Mouse (Mus musculus) MN1 (cell line): ENCODE data around the gene Barhl1.

Experiments
- DNase-seq: peaks from one replicate; pipeline ENCODE4 v3.0.0-alpha.2; 2016; ENCODE audit warnings: low spot score

The Barhl1 gene

GRCm38 (mm10) chr2:28916513-28916865, at the start of gene Barhl1:
Gene Barhl1, minus strand, starts transcription at chr2:28916668.
- peak; percentile 24 for DNase-seq

- DNase-seq: no peak
Observed at GRCm38 (mm10) chr2:28963565-28963964, 47.1 kb upstream of the Barhl1 start.

GRCm38 (mm10) chr2:28961636-28962035, 45.2 kb upstream of the Barhl1 start:
- no peak for DNase-seq

GRCm38 (mm10) chr2:28961024-28961585, 44.6 kb upstream of the Barhl1 start:
- no peak for DNase-seq

- DNase-seq: no peak
Observed at GRCm38 (mm10) chr2:28956874-28957273, 40.4 kb upstream of the Barhl1 start.

GRCm38 (mm10) chr2:28954595-28954994, 38.1 kb upstream of the Barhl1 start:
- no peak for DNase-seq

GRCm38 (mm10) chr2:28952981-28953380, 36.5 kb upstream of the Barhl1 start:
- DNase-seq: no peak

- no peak for DNase-seq
Observed at GRCm38 (mm10) chr2:28946312-28946711, 29.8 kb upstream of the Barhl1 start.

GRCm38 (mm10) chr2:28945388-28945787, 28.9 kb upstream of the Barhl1 start:
- no peak for DNase-seq

- no peak for DNase-seq
Observed at GRCm38 (mm10) chr2:28943666-28944516, 27.4 kb upstream of the Barhl1 start.

- DNase-seq: no peak
Observed at GRCm38 (mm10) chr2:28938997-28939396, 22.5 kb upstream of the Barhl1 start.

- DNase-seq: no peak
Observed at GRCm38 (mm10) chr2:28930571-28930970, 14.1 kb upstream of the Barhl1 start.

- peak; percentile 70 for DNase-seq
Observed at GRCm38 (mm10) chr2:28923912-28924311, 7.4 kb upstream of the Barhl1 start.

- no peak for DNase-seq
Observed at GRCm38 (mm10) chr2:28919001-28919400, 2.5 kb upstream of the Barhl1 start.

GRCm38 (mm10) chr2:28917518-28918361, 1.3 kb upstream of the Barhl1 start:
- no peak for DNase-seq

GRCm38 (mm10) chr2:28917156-28917517, 669 bp upstream of the Barhl1 start:
- no peak for DNase-seq

GRCm38 (mm10) chr2:28915768-28916512, 528 bp downstream of the Barhl1 start:
- no peak for DNase-seq

GRCm38 (mm10) chr2:28915104-28915738, 1.2 kb downstream of the Barhl1 start:
- DNase-seq: no peak

- no peak for DNase-seq
Observed at GRCm38 (mm10) chr2:28914121-28914520, 2.3 kb downstream of the Barhl1 start.

GRCm38 (mm10) chr2:28912961-28913360, 3.5 kb downstream of the Barhl1 start:
- DNase-seq: no peak

- DNase-seq: no peak
Observed at GRCm38 (mm10) chr2:28912039-28912700, 4.3 kb downstream of the Barhl1 start.
